Mouse (Mus musculus): Measurements from ENCODE around the gene Cdc6. TPM values are rescaled to one million over a fixed set of nuclear protein-coding genes. Genes with fewer than 3 reads are reported as not detected.

The Cdc6 gene
- polyA plus RNA-seq, 1 experiment = 24.1 TPM

DNA sequence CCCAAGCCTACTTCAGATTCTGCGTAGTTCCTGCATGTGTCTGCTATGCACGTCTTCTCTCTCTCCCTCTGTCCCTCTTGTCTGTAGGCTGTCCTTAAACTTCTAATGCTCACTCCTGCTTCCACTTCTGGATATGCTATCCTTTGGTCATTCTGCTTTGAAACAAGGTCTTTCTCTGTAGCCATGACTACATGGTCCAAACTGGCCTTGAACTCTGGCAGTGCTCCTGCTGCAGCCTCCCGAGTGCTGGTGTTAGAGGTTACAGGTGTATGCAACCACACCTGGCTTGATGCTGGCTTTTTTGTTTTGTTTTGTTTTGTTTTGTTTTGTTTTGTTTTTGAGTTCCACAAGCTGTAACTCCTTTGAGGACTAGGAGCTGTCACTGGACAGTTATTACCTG lies 26.8 kb downstream of the Cdc6 start:
- Histone ChIP-seq H3ac (ENCODE audit: control insufficient read depth, insufficient read length, low read depth) (no peak overlapping the region), H3K79me2 (ENCODE audit: control insufficient read depth, insufficient read depth) (peaks cover 37% of the 10 kb centered on the region), H3K79me3 (ENCODE audit: low read depth) (peaks cover 18% of the 10 kb centered on the region), H3K27me3 (ENCODE audit: control insufficient read depth, insufficient read depth, insufficient read length) (no peaks in the 10 kb centered on the region), H3K36me3 (ENCODE audit: control insufficient read depth, insufficient read depth) (no peaks in the 10 kb centered on the region), H3K4me3 (ENCODE audit: insufficient read depth, poor library complexity, severe bottlenecking) (no peak overlapping the region)
- TF ChIP-seq MYOG (IDR thresholded peaks at IDR 0.05; ENCODE audit: control insufficient read depth, extremely low read depth, insufficient read length) (no peak), MAX (IDR thresholded peaks at IDR 0.05) (no peak), FOSL1 (IDR thresholded peaks at IDR 0.05; ENCODE audit: insufficient read depth, low read length, poor library complexity, severe bottlenecking) (no peak), CEBPB (IDR thresholded peaks at IDR 0.05; ENCODE audit: low read depth) (no peak), CTCF (IDR thresholded peaks at IDR 0.05; ENCODE audit: control insufficient read depth, insufficient read depth, insufficient read length) (no peak), USF1 (IDR thresholded peaks at IDR 0.05; ENCODE audit: low read depth) (no peak), MYOD1 (IDR thresholded peaks at IDR 0.05; ENCODE audit: control insufficient read depth, insufficient read length, low read depth) (no peak)

DNA sequence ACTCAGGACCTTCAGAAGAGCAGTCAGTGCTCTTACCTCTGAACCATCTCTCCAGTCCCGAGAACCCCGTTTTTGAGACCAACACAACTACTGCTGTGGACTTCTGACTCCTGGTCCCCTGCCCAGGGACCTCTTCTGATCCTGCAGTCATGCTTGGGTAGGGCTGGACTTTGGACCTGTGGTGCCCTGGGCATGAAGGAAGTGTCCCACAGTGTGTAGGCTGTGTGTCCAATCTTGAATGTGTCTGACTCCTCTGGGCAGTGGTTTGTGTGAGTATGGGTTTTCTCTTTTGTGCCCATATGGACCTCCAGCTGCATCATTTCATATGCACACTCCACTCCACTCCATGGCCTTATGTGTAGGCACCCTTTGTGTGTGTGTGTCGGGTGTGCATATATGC lies 27.5 kb downstream of the Cdc6 start:
- Histone ChIP-seq H3K36me3 (ENCODE audit: control insufficient read depth, insufficient read depth) (no peaks in the 10 kb centered on the region), H3ac (ENCODE audit: control insufficient read depth, insufficient read length, low read depth) (no peak overlapping the region), H3K79me2 (ENCODE audit: control insufficient read depth, insufficient read depth) (peaks cover 44% of the 10 kb centered on the region), H3K27me3 (ENCODE audit: control insufficient read depth, insufficient read depth, insufficient read length) (no peaks in the 10 kb centered on the region), H3K79me3 (ENCODE audit: low read depth) (peaks cover 25% of the 10 kb centered on the region), H3K4me3 (ENCODE audit: insufficient read depth, poor library complexity, severe bottlenecking) (no peak overlapping the region)
- TF ChIP-seq MYOG (IDR thresholded peaks at IDR 0.05; ENCODE audit: control insufficient read depth, extremely low read depth, insufficient read length) (no peak), MAX (IDR thresholded peaks at IDR 0.05) (no peak), CEBPB (IDR thresholded peaks at IDR 0.05; ENCODE audit: low read depth) (no peak), CTCF (IDR thresholded peaks at IDR 0.05; ENCODE audit: control insufficient read depth, insufficient read depth, insufficient read length) (no peak), FOSL1 (IDR thresholded peaks at IDR 0.05; ENCODE audit: insufficient read depth, low read length, poor library complexity, severe bottlenecking) (no peak), MYOD1 (IDR thresholded peaks at IDR 0.05; ENCODE audit: control insufficient read depth, insufficient read length, low read depth) (no peak), USF1 (IDR thresholded peaks at IDR 0.05; ENCODE audit: low read depth) (no peak)

DNA sequence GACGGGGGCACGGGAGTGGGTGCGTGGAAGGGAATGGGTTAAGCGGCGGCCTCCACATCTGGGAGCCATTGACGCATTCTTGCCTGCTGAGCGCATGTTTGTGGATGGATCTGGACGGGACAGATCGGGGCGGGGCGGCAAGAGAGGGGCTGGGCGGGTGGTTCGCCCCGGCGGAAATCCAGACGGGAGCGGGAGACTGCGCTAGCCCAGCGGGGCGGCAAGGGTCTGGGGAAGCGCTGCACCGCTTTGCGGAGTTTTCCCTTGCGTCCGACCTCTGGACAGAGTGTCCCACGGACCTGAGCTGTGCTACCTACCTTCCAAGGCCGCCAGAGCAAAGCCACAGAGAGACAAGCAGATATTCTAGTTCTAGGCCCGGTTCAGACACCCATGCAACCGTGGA lies 28.6 kb downstream of the Cdc6 start:
- no peaks in the 10 kb centered on the region for H3K27me3 ChIP-seq (ENCODE audit: control insufficient read depth, insufficient read depth, insufficient read length)
- H3K4me3 ChIP-seq (ENCODE audit: insufficient read depth, poor library complexity, severe bottlenecking) = peak overlapping the region; percentile 77
- H3K79me2 ChIP-seq (ENCODE audit: control insufficient read depth, insufficient read depth) = peaks cover 55% of the 10 kb centered on the region
- TF ChIP-seq FOSL1 (IDR thresholded peaks at IDR 0.05; ENCODE audit: insufficient read depth, low read length, poor library complexity, severe bottlenecking) = no peak
- peak; percentile 72 for TF ChIP-seq MAX (IDR thresholded peaks at IDR 0.05)
- peak overlapping the region; percentile 60 for H3ac ChIP-seq (ENCODE audit: control insufficient read depth, insufficient read length, low read depth)
- peaks cover 36% of the 10 kb centered on the region for H3K79me3 ChIP-seq (ENCODE audit: low read depth)
- H3K36me3 ChIP-seq (ENCODE audit: control insufficient read depth, insufficient read depth) = no peaks in the 10 kb centered on the region

DNA sequence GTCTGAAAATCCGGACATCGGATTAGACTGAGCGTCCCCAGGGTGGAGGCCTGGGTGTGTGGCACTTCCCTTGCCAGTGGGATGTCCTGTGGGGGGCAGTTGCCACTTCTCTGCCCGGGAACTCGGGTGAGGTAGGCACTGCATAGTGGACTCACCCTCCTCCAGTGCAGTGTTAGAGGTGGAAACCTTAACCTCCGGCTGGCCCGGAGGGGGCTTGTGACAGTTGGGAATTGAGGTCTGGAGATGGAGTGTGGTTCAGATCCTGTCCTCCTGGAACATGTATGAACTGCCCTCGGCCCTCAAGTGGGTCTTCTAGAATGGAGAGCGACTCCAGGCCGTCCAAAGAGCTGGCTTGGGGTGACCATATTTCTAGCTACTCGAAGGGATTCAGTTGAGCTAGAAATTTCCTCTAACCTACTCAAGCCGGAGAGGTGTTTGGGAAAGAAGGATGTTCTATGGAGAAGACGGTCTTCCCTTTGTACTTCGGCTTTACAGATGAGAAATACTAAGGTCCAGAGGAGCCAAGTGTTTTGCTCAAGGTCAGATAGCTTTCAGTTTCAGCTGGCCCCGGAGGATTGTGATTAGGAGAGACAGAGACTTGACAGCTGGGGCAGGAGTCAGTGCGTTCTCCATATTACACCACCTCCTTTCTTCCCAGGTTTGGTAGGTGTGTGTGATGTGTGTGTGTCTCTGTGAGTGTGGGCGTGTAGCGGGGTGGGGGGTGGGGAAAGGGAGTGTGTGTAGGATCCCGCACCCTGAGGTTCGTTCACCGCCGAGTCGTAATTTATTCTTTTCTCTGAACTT lies 29.2 kb downstream of the Cdc6 start:
- peak overlapping the region; percentile 60 for H3ac ChIP-seq (ENCODE audit: control insufficient read depth, insufficient read length, low read depth)
- H3K79me2 ChIP-seq (ENCODE audit: control insufficient read depth, insufficient read depth) = peaks cover 61% of the 10 kb centered on the region
- peaks cover 40% of the 10 kb centered on the region for H3K79me3 ChIP-seq (ENCODE audit: low read depth)
- H3K27me3 ChIP-seq (ENCODE audit: control insufficient read depth, insufficient read depth, insufficient read length) = no peaks in the 10 kb centered on the region
- H3K4me3 ChIP-seq (ENCODE audit: insufficient read depth, poor library complexity, severe bottlenecking) = peak overlapping the region; percentile 77
- H3K36me3 ChIP-seq (ENCODE audit: control insufficient read depth, insufficient read depth) = no peaks in the 10 kb centered on the region
- no peak for TF ChIP-seq MYOD1 (IDR thresholded peaks at IDR 0.05; ENCODE audit: control insufficient read depth, insufficient read length, low read depth)
- no peak for TF ChIP-seq CEBPB (IDR thresholded peaks at IDR 0.05; ENCODE audit: low read depth)
- no peak for TF ChIP-seq FOSL1 (IDR thresholded peaks at IDR 0.05; ENCODE audit: insufficient read depth, low read length, poor library complexity, severe bottlenecking)
- TF ChIP-seq CTCF (IDR thresholded peaks at IDR 0.05; ENCODE audit: control insufficient read depth, insufficient read depth, insufficient read length) = no peak
- no peak for TF ChIP-seq MYOG (IDR thresholded peaks at IDR 0.05; ENCODE audit: control insufficient read depth, extremely low read depth, insufficient read length)
- no peak for TF ChIP-seq USF1 (IDR thresholded peaks at IDR 0.05; ENCODE audit: low read depth)
- TF ChIP-seq MAX (IDR thresholded peaks at IDR 0.05) = no peak

DNA sequence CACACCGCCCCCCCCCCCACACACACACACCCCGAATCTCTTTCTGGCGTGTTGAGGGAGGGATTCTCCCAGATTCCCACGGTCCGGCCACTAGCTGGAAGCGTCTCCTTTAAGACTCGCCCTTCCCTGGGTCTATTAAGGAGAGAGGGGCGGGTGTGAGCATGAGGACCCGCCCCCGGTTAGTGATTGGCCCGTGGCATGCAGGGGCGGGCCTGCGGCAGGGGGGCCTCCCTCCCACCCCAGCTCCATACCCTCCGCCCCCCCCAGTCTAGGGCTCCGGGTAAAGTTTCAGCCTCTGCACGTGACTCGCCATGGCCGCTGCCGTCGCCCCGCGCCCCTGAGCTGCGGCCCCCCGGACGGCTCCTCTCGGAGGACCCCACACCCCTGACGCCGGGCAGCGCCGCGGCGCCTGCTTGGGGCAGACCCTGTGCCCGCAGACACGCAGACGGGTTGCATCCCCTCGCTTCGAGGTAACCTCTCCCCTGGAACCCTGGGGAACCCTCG lies 29.9 kb downstream of the Cdc6 start:
- H3K79me2 ChIP-seq (ENCODE audit: control insufficient read depth, insufficient read depth) = peaks cover 67% of the 10 kb centered on the region
- H3K36me3 ChIP-seq (ENCODE audit: control insufficient read depth, insufficient read depth) = no peaks in the 10 kb centered on the region
- peak overlapping the region; percentile 90 for H3ac ChIP-seq (ENCODE audit: control insufficient read depth, insufficient read length, low read depth)
- H3K79me3 ChIP-seq (ENCODE audit: low read depth) = peaks cover 40% of the 10 kb centered on the region
- TF ChIP-seq USF1 (IDR thresholded peaks at IDR 0.05; ENCODE audit: low read depth) = peak; percentile 79
- TF ChIP-seq MYOG (IDR thresholded peaks at IDR 0.05; ENCODE audit: control insufficient read depth, extremely low read depth, insufficient read length) = no peak
- peak; percentile 51 for TF ChIP-seq MAX (IDR thresholded peaks at IDR 0.05)
- no peaks in the 10 kb centered on the region for H3K27me3 ChIP-seq (ENCODE audit: control insufficient read depth, insufficient read depth, insufficient read length)
- H3K4me3 ChIP-seq (ENCODE audit: insufficient read depth, poor library complexity, severe bottlenecking) = peak overlapping the region; percentile 77
